Mouse (Mus musculus) heart, postnatal 14 days (tissue): Measurements from ENCODE around the gene Ing1. TPM values are rescaled to one million over a fixed set of nuclear protein-coding genes. Genes with fewer than 3 reads are reported as not detected.
A peak's percentile ranks its signal among the peaks of the same experiment; 100 is the strongest.
"Not testable (repeated sequence)": the region's sequence is repeated elsewhere in the genome, so short reads cannot be mapped to it uniquely, and the experiment has no call there.

ENCODE experiments used
- DNase-seq, 2 experiments: peaks; one replicate each; pipeline ENCODE4 v3.0.0; 2021 to 2022
- intact Hi-C: fragments of 180-260 bp; cut with DNase I; formaldehyde crosslinking; loops from one replicate; pipeline ENCODE4 v1.15.1; 2025
- total RNA-seq, 2 experiments: library from RNA; stranded (reverse); gene quantifications; 2 replicates each; pipeline ENCODE4 v1.2.3; 2021

The Ing1 gene
- total RNA-seq, 2 experiments from 2014 or later: 23.6 to 24.2 TPM

- DNase-seq: peak; percentile 49 to 70
- intact Hi-C loops: loop anchor here (5.0 kb wide), 1 partner anchor 158 kb away; the partner anchor contains the start of gene 1700016D06Rik
These were observed 11.0 kb upstream of the Ing1 start for GRCm38 (mm10) chr8:11544386-11544785.

DNA sequence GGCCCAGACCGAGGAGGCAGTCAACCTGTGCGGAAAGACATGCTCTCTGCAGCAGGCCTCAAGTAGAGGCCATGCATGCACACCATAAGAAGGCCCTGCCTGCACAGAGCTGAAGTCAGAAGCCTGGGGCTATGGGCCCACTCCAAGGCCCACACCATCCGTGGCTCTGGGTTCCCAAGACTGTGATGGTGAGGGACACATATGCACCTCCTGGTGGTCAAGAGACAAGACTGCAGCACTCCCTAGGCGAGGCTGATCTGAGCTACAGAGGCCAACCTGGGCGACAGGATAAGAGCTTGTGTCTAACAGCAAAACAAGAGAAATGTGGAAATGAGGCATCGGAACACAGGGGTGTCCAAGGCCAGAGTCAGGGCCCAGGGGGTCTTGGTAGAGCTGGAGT is 8.3 kb upstream of the Ing1 start:
- intact Hi-C loops: no loop called here
- DNase-seq: peak in 1 of 2 experiments; percentile 14

- intact Hi-C loops: loop anchor here (2.0 kb wide), 1 partner anchor 53 kb away; no protein-coding TSS in a partner anchor
- peak; percentile 33 to 66 for DNase-seq
These were observed 5.7 kb upstream of the Ing1 start for GRCm38 (mm10) chr8:11549706-11550105.

GRCm38 (mm10) chr8:11550281-11550948 is 5.0 kb upstream of the Ing1 start, which contains the start of gene Cars2:
TSS of gene Cars2 (minus strand) at chr8:11550783.
- DNase-seq: peak; percentile 91 to 94
- intact Hi-C loops: loop anchor here (2.0 kb wide), 1 partner anchor 52 kb away; no protein-coding TSS in a partner anchor

DNA sequence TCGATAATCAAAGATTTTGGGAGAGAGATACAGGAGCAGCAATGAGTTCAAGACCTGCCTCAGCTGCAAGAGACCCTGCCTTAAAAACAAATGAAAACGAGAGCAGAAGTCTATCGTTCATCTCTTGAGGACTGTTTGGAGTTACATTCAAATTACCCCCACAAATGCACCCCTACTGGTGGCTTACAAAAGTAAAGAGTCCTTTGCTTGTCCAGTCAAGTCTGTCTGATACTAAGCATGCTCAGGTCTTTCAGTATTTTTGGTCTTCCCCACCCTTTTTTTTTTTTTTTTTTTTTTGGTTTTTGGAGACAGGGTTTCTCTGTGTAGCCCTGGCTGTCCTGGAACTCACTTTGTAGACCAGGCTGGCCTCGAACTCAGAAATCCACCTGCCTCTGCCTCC is 3.9 kb upstream of the Ing1 start:
- intact Hi-C loops: loop anchor here (2.0 kb wide), 1 partner anchor 51 kb away; no protein-coding TSS in a partner anchor
- DNase-seq: not testable (repeated sequence)

- intact Hi-C loops: no loop called here
- DNase-seq: no peak
These were observed 3.0 kb upstream of the Ing1 start for GRCm38 (mm10) chr8:11552390-11552789.

DNA sequence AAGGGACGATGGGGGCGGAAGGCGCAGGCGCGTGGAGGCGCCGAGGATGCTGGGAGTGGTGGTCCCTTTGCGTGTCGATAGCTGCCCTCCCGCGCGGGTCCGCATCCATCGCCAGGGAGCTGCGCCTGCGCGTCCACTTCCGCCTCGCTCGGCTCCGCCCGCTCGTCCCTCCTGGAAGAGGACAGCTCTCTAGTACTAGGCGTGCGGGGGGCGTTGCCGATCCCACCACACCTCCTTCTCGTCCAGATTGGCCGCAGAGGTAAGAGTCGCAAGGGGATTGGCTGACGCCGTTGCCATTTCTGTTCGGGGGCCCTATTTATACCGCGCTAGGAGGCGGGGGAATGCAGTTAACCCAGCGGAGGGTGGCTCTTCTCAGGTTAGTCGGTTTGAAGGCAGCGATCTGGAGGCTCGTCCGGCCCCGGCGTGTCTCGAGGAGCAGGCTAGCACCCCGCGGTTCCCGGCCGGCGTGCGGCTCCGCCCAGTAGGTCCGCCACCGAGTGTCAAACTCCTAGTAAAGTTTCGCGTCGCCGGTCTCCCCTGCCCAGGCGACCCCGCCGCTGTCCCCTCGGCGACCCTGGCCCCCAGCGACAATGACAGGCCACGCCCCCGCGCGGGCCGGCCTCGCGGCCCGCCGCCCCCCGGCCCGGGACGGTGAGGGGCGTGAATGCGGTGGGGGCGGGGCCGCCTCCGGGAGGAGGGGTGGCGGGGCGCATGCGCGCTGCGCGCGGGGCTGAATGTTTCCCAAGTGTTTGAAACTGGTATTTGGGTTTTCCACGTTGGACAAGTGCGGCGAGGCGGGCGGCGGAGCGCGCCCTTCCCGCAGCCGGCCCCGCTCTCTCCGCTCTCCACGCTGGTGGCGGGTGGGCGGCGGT is 585 bp downstream of the Ing1 start:
- intact Hi-C loops: loop anchor here (2.0 kb wide), 1 partner anchor 79 kb away; the partner anchor contains the start of gene Ankrd10
- peak; percentile 99 for DNase-seq

GRCm38 (mm10) chr8:11556691-11557423 is 1.5 kb downstream of the Ing1 start:
- DNase-seq: peak; percentile 44 to 51
- intact Hi-C loops: no loop called here

DNA sequence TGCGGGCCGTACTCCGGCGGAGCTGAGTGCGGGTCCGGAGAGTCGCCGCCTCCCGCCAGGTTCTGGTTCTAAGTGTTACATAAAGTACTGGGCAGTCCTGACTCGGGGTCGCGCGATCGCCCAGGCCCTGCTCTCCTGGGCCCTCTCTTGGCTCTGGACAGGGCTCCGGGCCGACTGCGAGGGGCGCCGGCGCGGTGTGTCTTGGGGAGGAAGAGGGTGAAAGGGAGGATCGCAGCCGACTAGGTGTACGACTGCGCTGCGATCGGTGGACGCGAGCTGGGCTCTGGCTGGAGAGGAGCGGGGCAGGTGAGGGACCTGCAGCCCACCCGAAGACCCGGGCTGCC is 2.0 kb downstream of the Ing1 start:
- DNase-seq: no peak
- intact Hi-C loops: no loop called here

DNA sequence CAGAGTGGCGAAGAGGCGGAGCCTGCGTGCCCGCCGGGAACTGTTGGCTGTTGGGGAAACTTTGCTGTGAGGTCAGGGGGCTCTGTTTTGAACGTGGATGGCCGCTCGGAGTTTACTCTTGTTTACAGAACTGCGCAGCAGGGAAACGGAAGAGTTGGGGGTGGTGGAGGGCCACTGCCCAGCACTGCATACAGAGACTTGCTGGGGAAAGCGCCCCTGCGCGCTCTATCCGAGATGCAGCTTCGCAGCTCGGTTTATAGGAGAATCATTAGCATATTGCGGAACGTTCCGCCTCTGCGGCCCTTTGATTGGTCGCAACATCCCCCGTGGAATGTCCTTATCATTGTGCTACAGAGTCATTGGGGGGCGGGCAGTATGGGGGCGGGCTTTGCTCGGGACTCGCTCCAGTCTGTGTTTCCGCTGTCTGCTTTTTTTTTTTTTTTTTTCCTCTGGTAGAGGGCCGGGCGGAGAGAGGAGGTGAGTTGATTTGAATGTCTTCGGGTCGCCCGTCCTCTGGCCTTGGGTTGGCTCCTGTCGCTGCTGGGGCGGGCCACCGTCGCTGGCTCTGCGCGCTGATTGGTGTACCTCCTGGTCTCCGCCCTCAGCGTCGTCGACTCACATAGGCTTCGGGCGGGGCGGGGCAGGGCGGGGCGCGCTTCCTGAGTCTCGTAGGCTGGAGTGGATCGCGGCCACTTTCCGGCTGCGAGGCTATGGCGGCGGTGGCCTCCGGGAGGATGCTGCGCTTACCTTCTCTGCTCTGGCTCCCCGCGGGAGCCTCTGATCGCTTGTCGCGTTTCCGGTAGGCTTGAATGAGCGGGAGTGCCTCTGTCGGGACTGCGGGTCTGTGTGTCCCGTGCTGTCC is 2.6 kb downstream of the Ing1 start:
- intact Hi-C loops: no loop called here
- DNase-seq: peak; percentile 96

DNA sequence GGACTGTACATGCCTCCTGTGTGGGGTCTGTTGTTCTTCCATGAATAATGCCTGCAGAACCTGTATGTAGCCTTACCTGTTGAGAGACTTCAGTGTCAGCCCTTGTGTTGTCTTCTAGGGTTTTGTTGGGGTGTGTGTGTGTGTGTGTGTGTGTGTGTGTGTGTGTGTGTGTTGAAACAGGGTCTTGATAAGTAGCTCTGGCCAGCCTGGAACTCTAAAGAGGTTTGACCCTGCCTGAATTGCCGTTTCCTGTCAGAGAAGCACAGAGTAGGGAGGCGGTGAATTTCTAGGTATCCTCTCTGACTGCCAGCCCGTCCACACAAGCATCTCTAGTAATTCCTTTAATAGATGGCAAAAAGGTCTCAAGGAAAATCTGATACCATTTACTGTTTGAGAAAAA is 4.1 kb downstream of the Ing1 start:
- DNase-seq: no peak
- intact Hi-C loops: no loop called here

- intact Hi-C loops: no loop called here
- no peak for DNase-seq
These were observed 4.8 kb downstream of the Ing1 start for GRCm38 (mm10) chr8:11560220-11560619.

- no peak for DNase-seq
- intact Hi-C loops: no loop called here
These were observed 8.9 kb downstream of the Ing1 start for GRCm38 (mm10) chr8:11564236-11564635.

GRCm38 (mm10) chr8:11564721-11565120 is 9.3 kb downstream of the Ing1 start:
- intact Hi-C loops: loop anchor here (5.0 kb wide), 1 partner anchor 38 kb away; no protein-coding TSS in a partner anchor

DNA sequence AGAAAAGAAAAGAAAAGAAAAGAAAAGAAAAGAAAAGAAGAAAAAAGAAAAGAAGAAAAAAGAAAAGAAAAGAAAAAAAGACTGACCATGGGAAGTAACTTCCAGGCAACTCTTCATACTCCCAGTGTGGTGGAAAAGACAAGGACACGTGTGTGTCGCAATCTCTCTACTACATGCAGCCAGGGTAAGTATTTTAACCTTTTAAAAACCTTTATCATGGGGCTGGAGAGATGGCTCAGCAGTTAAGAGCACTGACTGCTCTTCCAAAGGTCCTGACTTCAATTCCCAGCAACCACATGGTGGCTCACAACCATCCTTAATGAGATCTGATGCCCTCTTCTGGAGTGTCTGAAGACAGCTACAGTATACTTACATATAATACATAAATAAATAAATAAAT is 12.8 kb downstream of the Ing1 start:
- not testable (repeated sequence) for DNase-seq
- intact Hi-C loops: loop anchor here (5.0 kb wide), 1 partner anchor 34 kb away; no protein-coding TSS in a partner anchor

More at GRCm38 (mm10) chr8:11564721-11565120, 9.3 kb downstream of the Ing1 start:
- no peak for DNase-seq

GRCm38 (mm10) chr8:11569260-11570097 is 14.1 kb downstream of the Ing1 start:
- DNase-seq: no peak
- intact Hi-C loops: loop anchor here (5.0 kb wide), 1 partner anchor 33 kb away; no protein-coding TSS in a partner anchor

- DNase-seq: no peak
- intact Hi-C loops: no loop called here
These were observed 15.4 kb downstream of the Ing1 start for GRCm38 (mm10) chr8:11570742-11571141.

DNA sequence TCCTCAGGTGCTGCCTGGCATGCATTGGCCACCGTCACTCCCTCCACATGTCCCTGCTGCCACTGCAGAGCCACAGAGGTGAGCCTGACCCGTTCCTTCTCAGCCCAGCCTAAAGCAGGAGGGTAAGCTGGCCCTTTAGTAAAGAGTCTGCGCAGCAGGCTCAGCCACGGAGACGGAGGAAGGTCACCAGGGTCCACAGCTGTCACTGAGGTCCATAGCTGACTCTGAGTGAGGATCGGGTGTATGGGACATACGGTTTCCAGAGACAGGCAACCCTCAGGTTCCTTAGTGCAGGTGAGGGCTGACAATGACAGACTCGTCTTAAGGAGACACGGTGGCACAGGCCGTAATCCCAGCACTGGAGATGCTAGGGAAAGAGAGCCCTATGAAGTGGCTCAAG is 16.6 kb downstream of the Ing1 start:
- DNase-seq: no peak
- intact Hi-C loops: no loop called here

DNA sequence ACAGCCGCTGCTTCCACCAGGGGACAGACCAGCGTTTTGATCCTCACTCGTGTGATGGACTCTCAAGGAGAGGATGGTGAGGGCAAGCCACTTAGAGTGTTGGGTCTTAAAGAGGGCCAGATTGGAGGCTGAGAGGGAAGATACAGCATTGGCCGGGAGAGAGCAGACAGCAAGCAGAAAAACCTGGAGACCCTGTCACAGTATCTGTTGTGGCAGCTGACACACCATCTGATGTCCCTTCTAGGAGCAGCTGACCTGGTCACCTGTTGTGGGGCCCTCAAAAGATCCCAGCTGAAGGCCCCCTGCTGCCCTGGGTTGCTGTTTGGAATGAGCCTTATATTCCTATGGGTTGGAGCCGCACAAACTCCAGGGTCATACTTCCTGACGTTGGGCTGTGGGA is 17.1 kb downstream of the Ing1 start:
- intact Hi-C loops: no loop called here
- DNase-seq: no peak
